Mouse (Mus musculus) effector memory CD4-positive, alpha-beta T cell, adult 7 months (primary cell): ENCODE results near the gene Galnt4. TPM values are rescaled to one million over a fixed set of nuclear protein-coding genes. Genes with fewer than 3 reads are reported as not detected.

Experiments
- polyA plus RNA-seq: library from polyadenylated mRNA; unstranded; fragments of 100-300 nt; shearing (Covaris generic); gene quantifications from one replicate; pipeline ENCODE4 v1.2.1, GENCODE M21; 2017

The Galnt4 gene
- 3.8 TPM for polyA plus RNA-seq

GRCm38 (mm10) chr10:99107964-99108363 is at the start of gene Galnt4:
Gene Galnt4, plus strand, starts transcription at chr10:99108159.

DNA sequence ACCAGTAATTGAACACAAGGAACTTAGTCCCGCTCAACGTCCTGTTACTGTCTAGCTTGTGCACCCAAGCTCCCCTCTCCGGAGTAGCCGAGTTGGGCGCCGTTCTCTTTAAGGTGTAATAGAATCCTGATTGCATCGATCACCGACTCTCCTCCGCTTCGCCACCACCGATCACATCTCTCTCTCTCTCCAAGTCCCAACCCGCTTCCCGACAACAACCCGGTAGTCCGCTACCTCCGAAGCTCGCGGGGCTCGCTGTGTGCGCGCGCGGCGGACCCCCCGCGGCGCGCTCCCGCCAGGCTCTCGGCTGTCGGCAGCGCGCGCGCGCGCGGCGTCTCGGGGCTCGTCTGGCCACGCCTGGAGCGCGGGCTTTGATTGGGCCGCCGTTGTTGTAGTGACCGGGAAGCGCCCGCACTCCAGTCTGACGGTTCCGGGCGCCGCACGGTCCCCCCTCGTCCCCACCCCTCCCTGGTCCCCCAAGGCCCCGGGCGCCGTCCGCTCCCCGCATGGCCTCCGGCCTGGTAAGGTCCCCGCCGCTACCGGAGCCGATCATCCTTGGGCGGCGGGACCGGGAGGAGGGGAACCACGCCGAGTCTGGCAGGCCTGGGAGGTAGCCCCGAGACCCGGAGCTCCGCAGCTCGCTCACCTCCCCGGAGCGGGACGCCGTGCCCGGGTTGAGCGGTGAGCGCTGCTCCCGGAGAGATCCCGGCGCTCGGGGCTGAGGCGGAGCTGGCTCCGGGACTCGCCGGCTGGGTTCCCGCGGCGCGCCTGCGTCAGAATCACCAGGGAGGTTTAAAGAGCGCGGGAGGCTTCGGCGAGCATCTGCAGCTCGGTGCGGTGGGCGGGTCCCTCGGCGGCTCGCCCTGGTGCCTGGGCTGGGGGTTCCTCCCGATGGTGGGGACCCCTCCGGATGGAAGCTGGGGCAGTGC is 992 bp upstream of the Galnt4 start, which contains the start of gene Poc1b:
Gene Poc1b, plus strand, starts transcription at position 334 of the 929 bp plus-strand sequence.

DNA sequence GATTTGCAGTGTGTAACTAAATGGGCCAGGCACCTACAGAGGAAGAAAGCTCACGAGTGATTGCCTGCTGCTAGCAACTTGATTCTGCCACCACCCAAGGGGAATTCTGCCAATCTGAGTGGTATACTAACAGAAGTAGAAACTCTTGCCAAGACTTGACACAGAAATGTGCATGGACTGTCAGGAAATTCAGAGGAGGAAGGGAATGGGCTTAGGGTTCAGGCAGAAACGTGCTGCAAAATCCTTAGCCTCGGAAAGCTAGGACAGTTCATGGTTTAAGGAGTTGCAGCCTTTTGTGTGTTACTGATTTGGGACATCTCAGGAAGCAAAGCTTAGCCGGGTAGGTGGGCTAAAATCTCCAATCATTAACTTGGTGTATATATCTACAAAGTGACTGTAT is 18.3 kb downstream of the Galnt4 start, which contains the start of gene Phxr2:
Gene Phxr2, minus strand, starts transcription at position 101 of the 400 bp plus-strand sequence.

Other genes starting within 250 kb of the Galnt4 start
- 280 TPM for gene Atp2b1, start 193.8 kb upstream of the Galnt4 start, polyA plus RNA-seq
- gene Poc1b, start 1.1 kb upstream of the Galnt4 start, polyA plus RNA-seq, result 11.9 TPM
- 0.88 TPM for gene Phxr2, start 18.2 kb downstream of the Galnt4 start, polyA plus RNA-seq
- 20.7 TPM for gene Dusp6, start 155.1 kb downstream of the Galnt4 start, polyA plus RNA-seq